Mouse (Mus musculus): ENCODE measurements at regions not wholly inside any gene's neighbourhood (a gene's known extent, or its start where the extent isn't known, plus 50 kb on each side); places are given as distances from the start of the nearest gene placed in this dataset.

DNA sequence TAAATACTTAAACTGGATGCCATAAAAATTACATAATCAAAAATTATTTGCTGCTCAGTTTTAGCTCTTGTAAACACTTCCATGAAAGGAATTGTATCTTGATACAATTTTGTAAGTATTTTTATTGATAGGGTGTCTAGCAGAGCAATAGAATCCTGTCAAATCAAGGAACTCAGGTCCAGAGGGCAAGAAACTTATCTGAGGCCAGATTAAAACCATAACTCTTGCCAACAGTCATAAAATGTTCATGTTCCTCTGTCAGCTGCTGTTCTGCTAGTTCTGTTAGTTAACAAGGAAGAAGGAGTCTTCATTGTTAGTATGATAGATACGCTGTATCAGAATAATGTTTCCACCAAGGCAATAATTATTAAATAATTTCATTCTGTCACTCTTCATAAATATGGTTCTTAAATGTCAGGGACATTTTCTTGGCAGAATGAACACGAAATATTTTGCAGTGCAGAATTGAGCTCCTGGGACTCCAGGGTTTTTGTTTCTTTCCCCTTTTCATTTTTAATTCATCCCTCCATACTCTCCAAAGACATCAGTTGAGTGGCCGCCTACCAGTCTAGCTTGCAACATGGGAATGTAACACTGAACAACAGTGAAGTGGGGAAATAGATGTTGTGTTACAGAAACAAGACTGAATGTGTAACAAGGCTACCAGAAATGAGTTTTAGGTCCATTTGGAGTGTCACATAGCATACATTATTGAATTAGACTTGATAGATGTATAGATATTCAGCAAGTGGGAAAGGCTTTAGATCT, 89.1 kb downstream of the E330014E10Rik start:
- no peak for TF ChIP-seq CTCF (IDR thresholded peaks at IDR 0.05; ENCODE audit: low read depth)
- TF ChIP-seq EP300 (IDR thresholded peaks at IDR 0.05; ENCODE audit: low read depth) = no peak

All from liver, postnatal 0 days (tissue).